Mouse (Mus musculus): ENCODE results near the gene Sdsl. TPM values are rescaled to one million over a fixed set of nuclear protein-coding genes. Genes with fewer than 3 reads are reported as not detected.

Gene Sdsl
- polyA plus RNA-seq (2014; fragmentation: Nextera tagmentation; extraction: Ambion mirVana): 10.5 and 12.5 TPM in 2 replicates

- H3K36me3 ChIP-seq (ENCODE audit: control insufficient read depth, insufficient read depth, low read length): no peaks in the 10 kb centered on the region
- ATAC-seq (ENCODE audit: low FRiP score, low TSS enrichment): no peak
- no peaks in the 10 kb centered on the region; the same call in 1 of the 2 replicates for H3K4me1 ChIP-seq (ENCODE audit: control insufficient read depth, insufficient read depth, low read length)
- H3K27me3 ChIP-seq (ENCODE audit: control insufficient read depth, insufficient read depth, low read length): no peaks in the 10 kb centered on the region
- no peak within 1 kb of the TSS for H3K4me2 ChIP-seq (replicated peaks; ENCODE audit: low read depth, low read length)
- H3K4me3 ChIP-seq (ENCODE audit: low read length): no peak within 1 kb of the TSS
- 71% methylated on average over 8 of the region's 8 CpGs for WGBS
- no peak within 1 kb of the TSS for H3K27ac ChIP-seq (ENCODE audit: low read depth, low read length)
- no peak within 1 kb of the TSS for H3K9ac ChIP-seq (ENCODE audit: low read depth, low read length)
- H3K9me3 ChIP-seq (ENCODE audit: control insufficient read depth, low read length): no peaks in the 10 kb centered on the region
These were observed at the start of gene Sdsl for GRCm38 (mm10) chr5:120472770-120473169. TSS of gene Sdsl (minus strand) at chr5:120472810.

GRCm38 (mm10) chr5:120517552-120517951 lies 44.9 kb upstream of the Sdsl start:
- Histone ChIP-seq H3K9ac (ENCODE audit: low read depth, low read length) (no peak overlapping the region), H3K27ac (ENCODE audit: low read depth, low read length) (no peak overlapping the region), H3K4me3 (ENCODE audit: low read length) (no peak overlapping the region), H3K4me2 (replicated peaks; ENCODE audit: low read depth, low read length) (no peak overlapping the region), H3K4me1 (ENCODE audit: control insufficient read depth, insufficient read depth, low read length) (peaks cover 34% of the 10 kb centered on the region), H3K9me3 (ENCODE audit: control insufficient read depth, low read length) (no peaks in the 10 kb centered on the region), H3K27me3 (ENCODE audit: control insufficient read depth, insufficient read depth, low read length) (no peaks in the 10 kb centered on the region), H3K36me3 (ENCODE audit: control insufficient read depth, insufficient read depth, low read length) (peaks cover 7% of the 10 kb centered on the region)
- WGBS: 53% methylated on average over 9 of the region's 9 CpGs
- no peak for ATAC-seq (ENCODE audit: low FRiP score, low TSS enrichment)

- ATAC-seq (ENCODE audit: low FRiP score, low TSS enrichment): no peak
- WGBS: 40% methylated on average over 15 of the region's 15 CpGs
These were observed 43.8 kb upstream of the Sdsl start for GRCm38 (mm10) chr5:120516221-120516984.

GRCm38 (mm10) chr5:120515451-120515850 lies 42.8 kb upstream of the Sdsl start:
- peaks cover 39% of the 10 kb centered on the region for H3K4me1 ChIP-seq (ENCODE audit: control insufficient read depth, insufficient read depth, low read length)
- WGBS: 79% methylated on average over 7 of the region's 7 CpGs

More at GRCm38 (mm10) chr5:120516221-120516984, 43.8 kb upstream of the Sdsl start:
- H3K4me2 ChIP-seq (replicated peaks; ENCODE audit: low read depth, low read length): no peak overlapping the region
- H3K27ac ChIP-seq (ENCODE audit: low read depth, low read length): no peak overlapping the region
- H3K27me3 ChIP-seq (ENCODE audit: control insufficient read depth, insufficient read depth, low read length): no peaks in the 10 kb centered on the region
- peaks cover 37% of the 10 kb centered on the region for H3K4me1 ChIP-seq (ENCODE audit: control insufficient read depth, insufficient read depth, low read length)
- 0 out of 2 replicates have a peak overlapping the region, but pooled peaks have one; percentile 12 for H3K9ac ChIP-seq (ENCODE audit: low read depth, low read length)
- H3K36me3 ChIP-seq (ENCODE audit: control insufficient read depth, insufficient read depth, low read length): no peaks in the 10 kb centered on the region
- no peak overlapping the region for H3K4me3 ChIP-seq (ENCODE audit: low read length)
- H3K9me3 ChIP-seq (ENCODE audit: control insufficient read depth, low read length): no peaks in the 10 kb centered on the region

GRCm38 (mm10) chr5:120514754-120515153 lies 42.1 kb upstream of the Sdsl start:
- Histone ChIP-seq H3K27me3 (ENCODE audit: control insufficient read depth, insufficient read depth, low read length) (no peaks in the 10 kb centered on the region), H3K4me2 (replicated peaks; ENCODE audit: low read depth, low read length) (no peak overlapping the region), H3K9ac (ENCODE audit: low read depth, low read length) (no peak overlapping the region), H3K4me3 (ENCODE audit: low read length) (no peak overlapping the region), H3K27ac (ENCODE audit: low read depth, low read length) (peak overlapping the region; percentile 74; the same call in 1 of the 2 replicates), H3K9me3 (ENCODE audit: control insufficient read depth, low read length) (no peaks in the 10 kb centered on the region), H3K4me1 (ENCODE audit: control insufficient read depth, insufficient read depth, low read length) (peaks cover 39% of the 10 kb centered on the region), H3K36me3 (ENCODE audit: control insufficient read depth, insufficient read depth, low read length) (no peaks in the 10 kb centered on the region)
- ATAC-seq (ENCODE audit: low FRiP score, low TSS enrichment): no peak
- 12% methylated on average over 4 of the region's 4 CpGs for WGBS

More at GRCm38 (mm10) chr5:120515451-120515850, 42.8 kb upstream of the Sdsl start:
- no peak overlapping the region for H3K4me3 ChIP-seq (ENCODE audit: low read length)
- H3K9ac ChIP-seq (ENCODE audit: low read depth, low read length): no peak overlapping the region
- no peaks in the 10 kb centered on the region for H3K36me3 ChIP-seq (ENCODE audit: control insufficient read depth, insufficient read depth, low read length)
- H3K9me3 ChIP-seq (ENCODE audit: control insufficient read depth, low read length): no peaks in the 10 kb centered on the region
- ATAC-seq (ENCODE audit: low FRiP score, low TSS enrichment): no peak
- H3K27ac ChIP-seq (ENCODE audit: low read depth, low read length): peak overlapping the region; percentile 74; the same call in 1 of the 2 replicates
- H3K27me3 ChIP-seq (ENCODE audit: control insufficient read depth, insufficient read depth, low read length): no peaks in the 10 kb centered on the region
- no peak overlapping the region for H3K4me2 ChIP-seq (replicated peaks; ENCODE audit: low read depth, low read length)

- peaks cover 39% of the 10 kb centered on the region for H3K4me1 ChIP-seq (ENCODE audit: control insufficient read depth, insufficient read depth, low read length)
These were observed 41.5 kb upstream of the Sdsl start for GRCm38 (mm10) chr5:120514031-120514677.

GRCm38 (mm10) chr5:120512911-120513555 lies 40.4 kb upstream of the Sdsl start:
- WGBS: 36% methylated on average over 15 of the region's 15 CpGs
- Histone ChIP-seq H3K4me2 (replicated peaks; ENCODE audit: low read depth, low read length) (peak overlapping the region; percentile 5; the same call in 1 of the 2 replicates), H3K36me3 (ENCODE audit: control insufficient read depth, insufficient read depth, low read length) (no peaks in the 10 kb centered on the region), H3K9ac (ENCODE audit: low read depth, low read length) (no peak overlapping the region), H3K4me1 (ENCODE audit: control insufficient read depth, insufficient read depth, low read length) (peaks cover 39% of the 10 kb centered on the region), H3K27ac (ENCODE audit: low read depth, low read length) (peak overlapping the region; percentile 13; the same call in 1 of the 2 replicates), H3K9me3 (ENCODE audit: control insufficient read depth, low read length) (no peaks in the 10 kb centered on the region), H3K4me3 (ENCODE audit: low read length) (no peak overlapping the region), H3K27me3 (ENCODE audit: control insufficient read depth, insufficient read depth, low read length) (no peaks in the 10 kb centered on the region)
- ATAC-seq (ENCODE audit: low FRiP score, low TSS enrichment): no peak

More at GRCm38 (mm10) chr5:120514031-120514677, 41.5 kb upstream of the Sdsl start:
- 58% methylated on average over 9 of the region's 9 CpGs for WGBS
- no peak for ATAC-seq (ENCODE audit: low FRiP score, low TSS enrichment)
- Histone ChIP-seq H3K27me3 (ENCODE audit: control insufficient read depth, insufficient read depth, low read length) (no peaks in the 10 kb centered on the region), H3K36me3 (ENCODE audit: control insufficient read depth, insufficient read depth, low read length) (no peaks in the 10 kb centered on the region), H3K4me3 (ENCODE audit: low read length) (no peak overlapping the region), H3K27ac (ENCODE audit: low read depth, low read length) (peak overlapping the region; percentile 42; the same call in 1 of the 2 replicates), H3K9me3 (ENCODE audit: control insufficient read depth, low read length) (no peaks in the 10 kb centered on the region), H3K4me2 (replicated peaks; ENCODE audit: low read depth, low read length) (no peak overlapping the region), H3K9ac (ENCODE audit: low read depth, low read length) (no peak overlapping the region)

- 27% methylated on average over 14 of the region's 14 CpGs for WGBS
- no peaks in the 10 kb centered on the region for H3K9me3 ChIP-seq (ENCODE audit: control insufficient read depth, low read length)
- peak overlapping the region; percentile 68 for H3K4me2 ChIP-seq (replicated peaks; ENCODE audit: low read depth, low read length)
- no peak overlapping the region for H3K27ac ChIP-seq (ENCODE audit: low read depth, low read length)
- no peaks in the 10 kb centered on the region for H3K27me3 ChIP-seq (ENCODE audit: control insufficient read depth, insufficient read depth, low read length)
- H3K4me3 ChIP-seq (ENCODE audit: low read length): peak overlapping the region; percentile 53
- H3K9ac ChIP-seq (ENCODE audit: low read depth, low read length): peak overlapping the region; percentile 52; the same call in 1 of the 2 replicates
- peaks cover 32% of the 10 kb centered on the region for H3K4me1 ChIP-seq (ENCODE audit: control insufficient read depth, insufficient read depth, low read length)
- H3K36me3 ChIP-seq (ENCODE audit: control insufficient read depth, insufficient read depth, low read length): no peaks in the 10 kb centered on the region
- no peak for ATAC-seq (ENCODE audit: low FRiP score, low TSS enrichment)
These were observed 39.1 kb upstream of the Sdsl start for GRCm38 (mm10) chr5:120511643-120512220.

Data from kidney, embryonic 14.5 days (tissue).